10 mouse cellular contexts compared by ENCODE assay signal in genomic region chr4:154424681-154425080, GRCm38 (mm10).
DNase-seq lines count a peak whose midpoint lies in the region; ATAC-seq lines count a peak whose summit lies in the region.
"Had no signal": no experiment of that assay in that cellular context is flagged by ENCODE, and none has a peak within 500 bp of the region (broad histone marks: within the 10 kb centered on the region; RNA-seq: fewer than 3 reads in every experiment).

No protein-coding gene starts in this region.

- no peak overlapping the region for H3K9ac ChIP-seq in forebrain, embryonic 15.5 days (replicated peaks)
- no peak overlapping the region for H3K9ac ChIP-seq in heart, embryonic 16.5 days (ENCODE audit: low read length)
- H3K9ac ChIP-seq: kidney, embryonic 15.5 days had no signal

- no peaks in the 10 kb centered on the region for H3K9me3 ChIP-seq in forebrain, embryonic 15.5 days
- H3K9me3 ChIP-seq in heart, embryonic 16.5 days (replicated peaks; ENCODE audit: control insufficient read depth, low read length): no peaks in the 10 kb centered on the region
- H3K9me3 ChIP-seq: kidney, embryonic 15.5 days had no signal

- H3K27ac ChIP-seq in forebrain, embryonic 15.5 days (replicated peaks): no peak overlapping the region
- H3K27ac ChIP-seq in heart, embryonic 16.5 days (ENCODE audit: low read length): peak overlapping the region; percentile 51
- H3K27ac ChIP-seq: kidney, embryonic 15.5 days had no signal

- 0 out of 2 replicates have a peak, but pooled peaks have one; percentile 49 for ATAC-seq in forebrain, embryonic 15.5 days (replicated peaks)
- ATAC-seq in heart, embryonic 16.5 days (replicated peaks; ENCODE audit: extremely low read depth, insufficient read depth, low FRiP score): peak; percentile 50
- no peak for ATAC-seq in megakaryocyte progenitor cell, adult 5-6 weeks (replicated peaks; ENCODE audit: poor library complexity)

- no peak overlapping the region for H3K4me3 ChIP-seq in forebrain, embryonic 15.5 days
- H3K4me3 ChIP-seq in heart, embryonic 16.5 days (ENCODE audit: low read length): no peak overlapping the region
- H3K4me3 ChIP-seq: kidney, embryonic 15.5 days; megakaryocyte, embryonic 14.5 days had no signal

- 38% methylated on average over 11 of the region's 11 CpGs for WGBS in forebrain, embryonic 15.5 days
- WGBS in heart, embryonic 16.5 days: 20% methylated on average over 11 of the region's 11 CpGs

- peaks cover 38% of the 10 kb centered on the region for H3K4me1 ChIP-seq in forebrain, embryonic 15.5 days
- H3K4me1 ChIP-seq in heart, embryonic 16.5 days (ENCODE audit: control insufficient read depth, insufficient read depth, low read length): peaks cover 26% of the 10 kb centered on the region
- H3K4me1 ChIP-seq: megakaryocyte, embryonic 14.5 days had no signal

- peak; percentile 35 for DNase-seq in embryo, embryonic 10 days (ENCODE audit: low spot score)
- DNase-seq in embryo, embryonic 10.5 days (ENCODE audit: low spot score): no peak
- DNase-seq in 3134 (ENCODE audit: extremely low read depth, insufficient read length, low spot score) (peak; percentile 76), MN1 (ENCODE audit: low spot score) (no peak)
- DNase-seq in natural killer cell, adult 2 months (ENCODE audit: low spot score in 2 of 2): no peak

- no peak overlapping the region for H3K4me2 ChIP-seq in forebrain, embryonic 15.5 days (replicated peaks)
- no peak overlapping the region for H3K4me2 ChIP-seq in heart, embryonic 16.5 days (ENCODE audit: low read depth, low read length)
- H3K4me2 ChIP-seq: kidney, embryonic 15.5 days had no signal

- H3K27me3 ChIP-seq in forebrain, embryonic 15.5 days: no peaks in the 10 kb centered on the region
- H3K27me3 ChIP-seq in heart, embryonic 16.5 days (ENCODE audit: control insufficient read depth, insufficient read depth, low read length): no peaks in the 10 kb centered on the region; the same call in 1 of the 2 replicates

- no peaks in the 10 kb centered on the region for H3K36me3 ChIP-seq in forebrain, embryonic 15.5 days
- no peaks in the 10 kb centered on the region for H3K36me3 ChIP-seq in heart, embryonic 16.5 days (ENCODE audit: control insufficient read depth, insufficient read depth)
- H3K36me3 ChIP-seq: kidney, embryonic 15.5 days had no signal

Comparison
In these comparisons a context has a peak if more than half of its experiments do, and no peak if none do; other contexts are left out.
1. DNase-seq: peak in embryo, embryonic 10 days (single experiment) and 3134 (single experiment); none in embryo, embryonic 10.5 days (single experiment), natural killer cell, adult 2 months (0 of 2) and MN1 (single experiment).